Mouse (Mus musculus) B cell, adult 62 days (primary cell): Measurements from ENCODE around the gene Strap. TPM values are rescaled to one million over a fixed set of nuclear protein-coding genes. Genes with fewer than 3 reads are reported as not detected.

Experiments used
- total RNA-seq: library from RNA; stranded (reverse); gene quantifications from 4 replicates; pipeline ENCODE4 v1.2.4, GENCODE M21; 2023

Strap gene
- 92.6 to 126 TPM (median 107 TPM) in 4 replicates for total RNA-seq

DNA sequence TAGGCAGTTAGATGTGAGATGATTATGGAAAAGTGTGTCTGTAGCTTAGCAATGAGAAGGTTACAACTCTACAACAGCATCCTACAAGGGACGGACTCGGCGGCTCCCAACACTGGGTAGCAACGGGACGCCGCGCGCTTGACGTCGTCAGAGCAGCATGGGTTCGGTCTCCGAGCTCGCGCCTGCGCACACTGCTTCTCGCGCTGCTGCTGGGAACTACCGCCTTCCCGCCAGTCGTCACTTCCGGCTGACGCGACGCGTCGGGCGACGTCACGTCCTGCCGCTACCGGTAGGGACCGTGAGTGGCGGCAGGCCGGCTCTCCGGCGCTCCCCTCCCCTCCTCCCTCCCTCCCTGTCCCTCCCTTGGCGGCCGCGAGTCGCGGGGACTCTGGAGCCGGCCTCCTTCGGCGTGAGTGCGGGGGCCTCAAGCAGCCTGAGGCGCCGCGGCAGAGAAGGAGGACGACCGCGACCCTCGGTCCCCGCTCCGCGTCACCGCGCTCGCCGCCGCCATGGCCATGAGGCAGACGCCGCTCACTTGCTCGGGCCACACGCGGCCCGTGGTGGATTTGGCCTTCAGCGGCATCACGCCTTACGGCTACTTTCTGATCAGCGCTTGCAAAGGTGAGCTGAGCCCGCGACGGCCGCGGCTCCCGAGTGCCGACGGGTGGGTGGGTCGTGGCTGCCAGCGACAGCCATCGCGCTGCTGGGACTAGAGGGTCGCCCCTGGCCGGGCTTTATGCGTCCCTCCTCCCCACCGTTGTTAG, at the start of gene Strap:
TSS of gene Strap (plus strand) at position 233 of the 764 bp plus-strand sequence.

DNA sequence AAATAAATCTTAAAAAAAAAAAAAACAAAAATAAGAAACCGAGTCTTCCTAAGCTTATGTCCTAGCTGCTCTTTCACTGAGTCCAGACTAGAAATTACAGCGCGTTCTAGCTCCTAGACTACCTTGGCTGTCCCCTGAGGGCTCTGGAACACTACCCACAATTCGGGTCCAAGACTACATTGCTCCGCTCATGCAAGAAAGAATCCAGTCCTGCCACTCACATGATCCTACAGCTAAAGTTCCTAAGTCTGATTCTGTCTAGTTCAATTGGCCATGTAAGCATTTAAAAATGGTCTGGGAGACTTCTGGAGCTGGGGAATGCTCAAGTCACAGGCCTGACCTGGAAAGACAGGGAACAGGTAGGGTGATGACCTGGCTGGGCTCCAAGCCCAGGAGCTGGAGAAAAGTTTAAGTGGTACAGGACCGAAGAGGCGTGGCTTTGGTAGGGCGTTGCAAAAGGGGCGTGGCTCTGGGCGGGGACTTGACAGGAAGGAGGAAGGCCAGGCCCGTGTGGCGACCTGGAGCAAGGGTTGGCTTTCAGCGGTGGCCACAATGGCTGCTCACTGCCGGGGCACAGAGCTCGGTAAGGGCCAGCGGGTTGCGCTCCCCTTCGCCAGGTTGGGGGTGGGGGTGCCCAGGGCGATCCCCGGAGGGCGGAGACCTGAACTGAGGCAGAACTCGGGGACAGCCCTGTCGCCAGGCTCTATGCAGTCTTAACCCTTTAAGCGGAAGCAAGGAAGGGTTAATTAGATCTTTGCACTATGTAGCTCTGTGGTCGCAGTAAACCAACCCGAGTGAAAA, 19.4 kb downstream of the Strap start, which contains the start of gene Dera:
TSS of gene Dera (plus strand) at position 491 of the 801 bp plus-strand sequence.

Other genes starting within 250 kb of the Strap start
- 14.8 to 23.2 TPM (median 18.4 TPM) in 4 replicates for gene Eps8, start 80.2 kb upstream of the Strap start, total RNA-seq
- gene Dera, start 19.5 kb downstream of the Strap start, total RNA-seq: 27.3 to 31.6 TPM (median 29.2 TPM) in 4 replicates